Mouse (Mus musculus) heart, postnatal 0 days (tissue): ENCODE measurements around the gene Sel1l. TPM values are rescaled to one million over a fixed set of nuclear protein-coding genes. Genes with fewer than 3 reads are reported as not detected.

Experiments used
- ATAC-seq: fragments of 200-750 bp; cut with Nextera tagmentation; 2 replicates; pipeline ENCODE4 v1.8.0; 2017; ENCODE audit warnings: low read depth, moderate number of reproducible peaks, moderate library complexity; ENCODE audit not compliant: insufficient read depth
- DNase-seq: peaks from one replicate; pipeline ENCODE4 v3.0.0-alpha.2; 2016; ENCODE audit warnings: low spot score
- H3K27ac ChIP-seq: fragments of 300-500 bp; sonication (generic); 2 replicates; pipeline ENCODE4 v1.5.1; 2014; ENCODE audit warnings: low read depth, mild to moderate bottlenecking
- H3K27me3 ChIP-seq: fragments of 300-500 bp; sonication (generic); 2 replicates; pipeline ENCODE4 v1.6.1; 2014; ENCODE audit warnings: low read length, mixed read lengths; ENCODE audit not compliant: control insufficient read depth, insufficient read depth
- H3K36me3 ChIP-seq: fragments of 300-500 bp; sonication (generic); replicated peaks from 2 replicates; pipeline ENCODE4 v1.6.1; 2014; ENCODE audit warnings: low read length, mixed read lengths; ENCODE audit not compliant: control insufficient read depth, insufficient read depth
- H3K4me1 ChIP-seq: fragments of 300-500 bp; sonication (generic); 2 replicates; pipeline ENCODE4 v1.6.1; 2014; ENCODE audit warnings: antibody characterized with exemption; ENCODE audit not compliant: control insufficient read depth, insufficient read depth
- H3K4me2 ChIP-seq: fragments of 300-500 bp; sonication (generic); 2 replicates; pipeline ENCODE4 v1.6.1; 2014; ENCODE audit warnings: low read depth, mild to moderate bottlenecking, low read length, moderate library complexity
- H3K4me3 ChIP-seq: fragments of 300-500 bp; sonication (generic); 2 replicates; pipeline ENCODE4 v1.5.1; 2014; ENCODE audit warnings: low read depth, low read length
- H3K9ac ChIP-seq: fragments of 300-500 bp; sonication (generic); replicated peaks from 2 replicates; pipeline ENCODE4 v1.6.1; 2014; ENCODE audit warnings: low read depth, low read length, mixed read lengths
- H3K9me3 ChIP-seq: fragments of 300-500 bp; sonication (generic); replicated peaks from 2 replicates; pipeline ENCODE4 v1.6.1; 2016; ENCODE audit warnings: low read length; ENCODE audit not compliant: control insufficient read depth
- CTCF ChIP-seq: IDR thresholded peaks from 2 replicates; pipeline ENCODE4 v1.5.1; 2016; ENCODE audit warnings: antibody characterized with exemption, control low read depth, low read depth
- EP300 ChIP-seq: IDR thresholded peaks from 2 replicates; pipeline ENCODE4 v1.6.1; 2016; ENCODE audit warnings: antibody characterized with exemption, low read depth
- WGBS: fragments of 180-500 bp; shearing (Covaris S2); extraction: QIAGEN DNeasy Blood & Tissue Kit; methylation state at CpG from one replicate; pipeline ENCODE4 v1.1.7; 2014; 5-methylcytosine and 5-hydroxymethylcytosine counted together
- microRNA-seq: library from miRNA; unstranded; fragments of <30 nt; microRNA quantifications from one replicate; pipeline ENCODE4, GENCODE M21; 2016
- polyA plus RNA-seq: library from polyadenylated mRNA; unstranded; fragments of >200 nt; fragmentation: Nextera tagmentation; extraction: Ambion mirVana; gene quantifications from 2 replicates; pipeline ENCODE4 v1.2.1, GENCODE M21; 2015
- total RNA-seq: library from RNA; depleted of rRNA; stranded (reverse); fragments of >200 nt; gene quantifications from 2 replicates; pipeline ENCODE4 v1.2.3, GENCODE M21; 2014; ENCODE audit warnings: low replicate concordance; rRNA removed

Sel1l gene
- total and polyA plus RNA-seq, 2 experiments from 2014 or later = 39.1 to 44.2 TPM

DNA sequence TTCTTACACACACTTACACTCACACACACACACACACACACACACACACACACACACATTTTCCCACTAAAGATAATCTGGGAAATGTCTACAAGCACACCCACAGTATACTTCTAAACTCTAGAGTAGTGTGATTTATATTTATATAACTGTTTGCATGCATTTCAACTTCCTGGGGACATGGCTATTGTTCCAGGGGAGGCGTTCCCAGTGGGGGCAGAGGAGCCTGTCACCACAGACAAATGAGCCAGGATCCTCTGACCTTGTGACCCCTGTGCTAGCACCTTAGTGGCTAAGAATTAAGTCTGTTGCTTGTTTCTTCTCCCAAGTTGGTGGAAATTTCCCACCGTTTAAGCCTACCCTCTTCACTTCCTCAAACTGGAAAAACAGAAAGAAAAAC, 83.9 kb downstream of the Sel1l start:
- no peak overlapping the region for H3K27ac ChIP-seq
- H3K27me3 ChIP-seq = peaks cover 26% of the 10 kb centered on the region
- DNase-seq (no peak), ATAC-seq (no peak)
- no peak overlapping the region for H3K4me2 ChIP-seq
- no peak overlapping the region for H3K9ac ChIP-seq
- no peaks in the 10 kb centered on the region for H3K36me3 ChIP-seq
- H3K9me3 ChIP-seq = no peaks in the 10 kb centered on the region
- H3K4me1 ChIP-seq = peaks cover 4% of the 10 kb centered on the region; the same call in 1 of the 2 replicates
- WGBS = 38% methylated on average over 2 of the region's 2 CpGs
- no peak for TF ChIP-seq CTCF
- TF ChIP-seq EP300 = no peak
- no peak overlapping the region for H3K4me3 ChIP-seq

- H3K9me3 ChIP-seq = no peaks in the 10 kb centered on the region
- 68% methylated on average over 2 of the region's 2 CpGs for WGBS
- H3K27ac ChIP-seq = no peak overlapping the region
- DNase-seq (no peak), ATAC-seq (no peak)
- peaks cover 29% of the 10 kb centered on the region for H3K27me3 ChIP-seq
- no peak overlapping the region for H3K4me3 ChIP-seq
- H3K4me2 ChIP-seq = no peak overlapping the region
- no peaks in the 10 kb centered on the region for H3K36me3 ChIP-seq
- TF ChIP-seq CTCF (no peak), EP300 (no peak)
- no peak overlapping the region for H3K9ac ChIP-seq
- peaks cover 4% of the 10 kb centered on the region; the same call in 1 of the 2 replicates for H3K4me1 ChIP-seq
These were observed 84.5 kb downstream of the Sel1l start for GRCm38 (mm10) chr12:91764471-91764870.

- DNase-seq (no peak), ATAC-seq (no peak)
- WGBS = 76% methylated on average over 3 of the region's 3 CpGs
- Histone ChIP-seq H3K27ac (no peak overlapping the region), H3K4me2 (no peak overlapping the region), H3K36me3 (no peaks in the 10 kb centered on the region), H3K27me3 (peaks cover 19% of the 10 kb centered on the region), H3K4me3 (no peak overlapping the region), H3K4me1 (no peaks in the 10 kb centered on the region; the same call in 1 of the 2 replicates), H3K9me3 (no peaks in the 10 kb centered on the region), H3K9ac (no peak overlapping the region)
- TF ChIP-seq EP300 (no peak), CTCF (no peak)
These were observed 89.1 kb downstream of the Sel1l start for GRCm38 (mm10) chr12:91759836-91760235.

GRCm38 (mm10) chr12:91757854-91758562, 90.9 kb downstream of the Sel1l start:
- H3K4me3 ChIP-seq = no peak overlapping the region
- no peak overlapping the region for H3K4me2 ChIP-seq
- TF ChIP-seq CTCF (no peak), EP300 (no peak)
- no peak overlapping the region for H3K27ac ChIP-seq
- no peak overlapping the region for H3K9ac ChIP-seq
- no peaks in the 10 kb centered on the region for H3K9me3 ChIP-seq
- 72% methylated on average over 13 of the region's 13 CpGs for whole genome bisulfite sequencing
- no peaks in the 10 kb centered on the region for H3K4me1 ChIP-seq
- no peak for DNase-seq
- no peaks in the 10 kb centered on the region for H3K36me3 ChIP-seq
- no peak for ATAC-seq
- H3K27me3 ChIP-seq = peaks cover 5% of the 10 kb centered on the region

GRCm38 (mm10) chr12:91756562-91757166, 92.3 kb downstream of the Sel1l start:
- no peak for DNase-seq
- H3K4me3 ChIP-seq = no peak overlapping the region

More at GRCm38 (mm10) chr12:91756562-91757166, 92.3 kb downstream of the Sel1l start:
- Histone ChIP-seq H3K36me3 (no peaks in the 10 kb centered on the region), H3K9ac (no peak overlapping the region), H3K4me2 (no peak overlapping the region), H3K4me1 (no peaks in the 10 kb centered on the region), H3K9me3 (no peaks in the 10 kb centered on the region), H3K27me3 (peaks cover 5% of the 10 kb centered on the region; the same call in 1 of the 2 replicates), H3K27ac (no peak overlapping the region)
- TF ChIP-seq CTCF (no peak), EP300 (no peak)
- 28% methylated on average over 5 of the region's 5 CpGs for WGBS
- peak; percentile 30; the same call in 1 of the 2 replicates for ATAC-seq

Small RNA genes within 50 kb of the gene (microRNA-seq; reads per million reads assigned to microRNA genes)
- not detected for gene Gm22015

Other genes with a start within 250 kb of the Sel1l start
- 0.70 and 0.95 TPM in 2 replicates for gene Ston2, start 60.8 kb downstream of the Sel1l start, total RNA-seq
- gene Ston2, start 60.8 kb downstream of the Sel1l start, polyA plus RNA-seq = 0.57 and 1.2 TPM in 2 replicates